Mouse (Mus musculus) megakaryocyte, embryonic 14.5 days (primary cell): ENCODE measurements at regions not wholly inside any gene's neighbourhood (a gene's known extent, or its start where the extent isn't known, plus 50 kb on each side); places are given as distances from the start of the nearest gene placed in this dataset.

Source experiments
- FLI1 ChIP-seq: IDR thresholded peaks from 2 replicates; pipeline ENCODE4 v1.6.1; 2012; ENCODE audit warnings: low read length, inconsistent platforms, mixed read lengths
- GATA1 ChIP-seq: IDR thresholded peaks from 3 replicates; pipeline ENCODE4 v1.6.1; 2012; ENCODE audit warnings: mixed read lengths, low read length, inconsistent platforms, borderline replicate concordance

GRCm38 (mm10) chr4:71585880-71586279 lies 171.9 kb downstream of the Gm11232 start:
- TF ChIP-seq GATA1 (no peak), FLI1 (no peak)
